Mouse (Mus musculus) C2C12 (cell line): ENCODE data around the gene Dnajc6. TPM values are rescaled to one million over a fixed set of nuclear protein-coding genes. Genes with fewer than 3 reads are reported as not detected.

ENCODE experiments used
- H3K27me3 ChIP-seq: one replicate; pipeline ENCODE4 v1.6.1; 2011; ENCODE audit not compliant: control insufficient read depth, insufficient read depth, insufficient read length
- H3K36me3 ChIP-seq: one replicate; pipeline ENCODE4 v1.6.1; 2011; ENCODE audit not compliant: control insufficient read depth, insufficient read depth
- H3K4me3 ChIP-seq: one replicate; pipeline ENCODE4 v1.5.1; 2011; ENCODE audit warnings: mild to moderate bottlenecking, control low read depth; ENCODE audit not compliant: poor library complexity, insufficient read depth, severe bottlenecking
- H3K79me2 ChIP-seq: one replicate; pipeline ENCODE4 v1.6.1; 2011; ENCODE audit not compliant: control insufficient read depth, insufficient read depth
- H3K79me3 ChIP-seq: one replicate; pipeline ENCODE4 v1.6.1; 2011; ENCODE audit warnings: low read depth, control low read depth
- H3ac ChIP-seq: one replicate; pipeline ENCODE3; 2011; ENCODE audit warnings: low read depth; ENCODE audit not compliant: control insufficient read depth, insufficient read length
- CEBPB ChIP-seq: IDR thresholded peaks from one replicate; pipeline ENCODE4 v1.6.1; 2011; ENCODE audit warnings: low read depth, mild to moderate bottlenecking, control low read depth, moderate library complexity
- CTCF ChIP-seq: IDR thresholded peaks from one replicate; pipeline ENCODE4 v1.5.1; 2011; ENCODE audit not compliant: control insufficient read depth, insufficient read depth, insufficient read length
- FOSL1 ChIP-seq: IDR thresholded peaks from one replicate; pipeline ENCODE4 v1.8.0; 2011; ENCODE audit warnings: mild to moderate bottlenecking, low read length; ENCODE audit not compliant: poor library complexity, insufficient read depth, severe bottlenecking
- MAX ChIP-seq: IDR thresholded peaks from one replicate; pipeline ENCODE4 v1.6.1; 2011; ENCODE audit warnings: mild to moderate bottlenecking, control low read depth
- MYOD1 ChIP-seq: IDR thresholded peaks from one replicate; pipeline ENCODE4 v1.6.1; 2011; ENCODE audit warnings: low read depth; ENCODE audit not compliant: control insufficient read depth, insufficient read length
- MYOG ChIP-seq: IDR thresholded peaks from one replicate; pipeline ENCODE4 v1.6.1; 2011; ENCODE audit not compliant: control insufficient read depth, insufficient read length; ENCODE audit errors: extremely low read depth
- USF1 ChIP-seq: IDR thresholded peaks from one replicate; pipeline ENCODE4 v1.6.1; 2011; ENCODE audit warnings: low read depth, mild to moderate bottlenecking, control low read depth, moderate library complexity
- polyA plus RNA-seq: library from polyadenylated mRNA; unstranded; fragments of >200 nt; fragmentation: generic; extraction: Trizol; gene quantifications from one replicate; pipeline ENCODE4 v1.2.1, GENCODE M21; 2012; ENCODE audit warnings: missing spikeins

The Dnajc6 gene
- polyA plus RNA-seq, 1 experiment, result not detected

- H3K79me3 ChIP-seq, result no peaks in the 10 kb centered on the region
- H3K36me3 ChIP-seq, result no peaks in the 10 kb centered on the region
- H3K27me3 ChIP-seq, result no peaks in the 10 kb centered on the region
- H3K4me3 ChIP-seq, result no peak overlapping the region
- no peaks in the 10 kb centered on the region for H3K79me2 ChIP-seq
- H3ac ChIP-seq, result no peak overlapping the region
- no peak for TF ChIP-seq MYOD1
- no peak for TF ChIP-seq CTCF
- TF ChIP-seq MYOG, result no peak
- no peak for TF ChIP-seq MAX
- TF ChIP-seq CEBPB, result no peak
- TF ChIP-seq USF1, result no peak
- no peak for TF ChIP-seq FOSL1
Measured at GRCm38 (mm10) chr4:101549958-101550591, 53.6 kb downstream of the Dnajc6 start.

DNA sequence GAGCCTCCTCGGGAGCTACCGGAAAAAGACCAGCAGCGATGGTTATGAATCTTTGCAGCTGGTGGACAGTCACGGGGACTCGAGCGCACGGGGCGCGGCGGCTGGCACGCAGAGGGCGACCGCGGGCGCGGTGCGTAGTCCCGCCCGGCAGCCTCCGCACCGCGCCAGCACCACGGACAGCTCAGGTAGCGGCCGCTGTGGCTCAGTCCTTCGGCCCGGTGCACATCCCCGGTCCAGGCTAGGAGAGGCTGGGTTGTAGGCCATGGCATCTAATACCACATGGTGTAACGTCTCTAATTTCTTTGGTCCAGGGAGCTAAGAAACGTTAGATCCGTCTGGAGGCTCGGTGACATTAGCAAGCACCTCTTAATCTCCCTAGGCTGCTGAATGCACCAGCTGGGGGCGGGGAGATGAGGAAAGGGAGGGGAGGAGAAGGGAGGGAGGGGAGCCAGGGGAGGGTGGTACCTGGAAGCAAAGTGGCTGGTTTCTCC is 54.3 kb downstream of the Dnajc6 start:
- no peaks in the 10 kb centered on the region for H3K27me3 ChIP-seq
- no peak overlapping the region for H3ac ChIP-seq
- no peaks in the 10 kb centered on the region for H3K79me2 ChIP-seq
- H3K79me3 ChIP-seq, result no peaks in the 10 kb centered on the region
- H3K4me3 ChIP-seq, result no peak overlapping the region
- TF ChIP-seq CEBPB (no peak), MYOG (no peak), MYOD1 (no peak), MAX (no peak), USF1 (no peak), CTCF (no peak), FOSL1 (no peak)
- H3K36me3 ChIP-seq, result no peaks in the 10 kb centered on the region

DNA sequence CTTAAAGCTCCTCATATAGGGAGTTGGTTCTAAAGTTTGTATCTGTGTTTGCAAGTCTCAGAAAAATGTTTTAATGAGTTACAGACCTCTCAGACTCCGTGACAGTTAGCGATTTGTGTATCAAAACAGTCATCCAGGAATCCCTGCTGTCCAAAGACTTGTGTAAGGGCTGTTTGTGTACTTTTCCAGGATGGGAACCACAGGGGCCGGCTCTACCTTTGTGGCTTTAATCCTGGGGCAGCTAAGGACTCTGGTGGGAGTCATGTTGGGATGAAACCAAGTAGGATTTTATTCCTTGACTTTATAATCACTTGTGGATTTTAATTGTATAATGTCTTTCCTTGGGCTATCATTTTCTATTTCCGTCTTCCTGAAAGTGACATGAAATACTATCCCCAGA is 55.0 kb downstream of the Dnajc6 start:
- Histone ChIP-seq H3K36me3 (no peaks in the 10 kb centered on the region), H3K27me3 (no peaks in the 10 kb centered on the region), H3K79me2 (no peaks in the 10 kb centered on the region), H3K79me3 (no peaks in the 10 kb centered on the region), H3K4me3 (no peak overlapping the region), H3ac (no peak overlapping the region)
- TF ChIP-seq CEBPB (no peak), FOSL1 (no peak)

DNA sequence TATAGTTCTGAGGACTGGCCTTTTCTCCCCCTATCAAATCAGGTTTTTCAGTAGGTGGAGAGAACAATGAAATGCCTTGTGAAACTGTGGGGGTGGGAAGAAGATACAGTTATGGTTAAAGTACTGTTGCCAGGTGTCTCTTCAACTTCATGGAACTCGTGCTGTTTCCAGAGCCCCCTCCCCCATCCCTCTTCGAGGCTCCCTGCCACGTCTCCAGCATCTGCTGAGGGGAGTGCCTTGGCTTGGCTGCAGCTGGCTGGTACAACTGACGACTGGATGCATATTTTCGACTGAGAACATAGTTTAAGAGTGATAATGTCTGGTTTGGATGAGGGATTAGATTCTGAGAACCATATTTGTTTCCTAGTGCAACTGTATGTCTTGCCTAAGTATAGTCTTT is 55.9 kb downstream of the Dnajc6 start:
- no peaks in the 10 kb centered on the region for H3K79me2 ChIP-seq
- no peaks in the 10 kb centered on the region for H3K27me3 ChIP-seq
- H3K79me3 ChIP-seq, result no peaks in the 10 kb centered on the region
- no peak for TF ChIP-seq MYOD1
- TF ChIP-seq MAX, result no peak
- TF ChIP-seq CEBPB, result no peak
- no peak for TF ChIP-seq MYOG
- TF ChIP-seq USF1, result no peak
- TF ChIP-seq FOSL1, result no peak
- no peak for TF ChIP-seq CTCF
- no peaks in the 10 kb centered on the region for H3K36me3 ChIP-seq
- H3K4me3 ChIP-seq, result no peak overlapping the region
- no peak overlapping the region for H3ac ChIP-seq

DNA sequence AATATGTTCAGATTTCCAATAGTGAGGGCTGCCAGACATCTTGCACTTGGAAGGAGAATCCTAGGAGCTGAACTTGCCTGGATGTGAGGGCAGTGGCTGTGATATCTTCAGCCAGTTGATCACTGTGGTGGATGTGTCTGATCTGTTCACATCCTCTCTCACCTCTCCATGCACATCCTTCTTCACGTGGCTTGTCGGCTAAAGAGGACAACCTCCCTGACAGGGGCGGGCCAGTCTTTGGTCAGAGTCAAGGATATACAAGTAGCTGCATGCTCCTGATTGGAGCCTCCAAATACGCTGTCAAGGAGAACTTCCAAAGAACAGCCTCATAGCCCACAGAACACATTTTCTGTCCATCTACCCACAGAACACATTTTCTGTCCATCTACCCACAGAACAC is 58.6 kb downstream of the Dnajc6 start:
- TF ChIP-seq CEBPB (no peak), MYOD1 (no peak), MYOG (no peak), MAX (no peak), CTCF (no peak), USF1 (no peak), FOSL1 (no peak)
- Histone ChIP-seq H3K79me3 (no peaks in the 10 kb centered on the region), H3K36me3 (no peaks in the 10 kb centered on the region), H3K4me3 (no peak overlapping the region), H3ac (no peak overlapping the region), H3K27me3 (no peaks in the 10 kb centered on the region), H3K79me2 (no peaks in the 10 kb centered on the region)

DNA sequence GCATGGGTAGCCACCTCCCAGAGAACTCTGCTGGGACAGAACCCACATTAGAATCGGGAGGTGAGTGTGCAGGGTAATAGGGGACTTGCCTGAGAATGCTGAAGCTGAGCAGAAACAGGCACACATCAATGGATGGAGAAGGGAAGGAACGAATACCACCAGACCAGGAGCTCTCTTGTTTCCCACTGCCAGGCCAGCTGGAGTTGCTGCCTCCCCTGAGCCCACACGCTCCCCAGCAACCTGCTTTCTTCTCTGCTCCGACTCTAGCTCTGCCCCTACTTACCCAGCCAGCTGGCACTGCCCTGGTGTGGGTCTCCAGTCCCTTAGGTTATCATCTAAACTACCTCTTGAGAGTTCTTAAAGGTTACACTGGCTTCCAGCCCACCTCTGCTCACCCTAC is 63.7 kb downstream of the Dnajc6 start:
- Histone ChIP-seq H3K79me2 (no peaks in the 10 kb centered on the region), H3K4me3 (no peak overlapping the region), H3K79me3 (no peaks in the 10 kb centered on the region), H3K27me3 (no peaks in the 10 kb centered on the region), H3K36me3 (no peaks in the 10 kb centered on the region), H3ac (no peak overlapping the region)
- TF ChIP-seq FOSL1, result no peak
- no peak for TF ChIP-seq MYOD1
- TF ChIP-seq CTCF, result no peak
- TF ChIP-seq MAX, result no peak
- no peak for TF ChIP-seq MYOG
- no peak for TF ChIP-seq CEBPB
